Mouse (Mus musculus) embryonic fibroblast, embryonic 13.5 days (primary cell): ENCODE results near the gene Vps45.

Source experiments
- CTCF ChIP-seq: IDR thresholded peaks from 2 replicates; pipeline ENCODE4 v1.5.1; 2011; ENCODE audit warnings: mild to moderate bottlenecking, control low read depth, low read length, moderate library complexity, borderline replicate concordance; ENCODE audit not compliant: insufficient read depth
- POLR2A ChIP-seq: IDR thresholded peaks from 2 replicates; pipeline ENCODE4 v1.6.1; 2011; ENCODE audit warnings: low read depth, mild to moderate bottlenecking, control low read depth, low read length, moderate library complexity

- TF ChIP-seq CTCF = no peak
- TF ChIP-seq POLR2A = no peak
Measured at GRCm38 (mm10) chr3:95987386-95988110, 70.7 kb downstream of the Vps45 start.
